Mouse (Mus musculus) testis, adult 2 months (tissue): Measurements from ENCODE around the gene Rorc.

ENCODE experiments used
- CTCF ChIP-seq: fragments of 200-500 bp; IDR thresholded peaks from 2 replicates; pipeline ENCODE4 v1.5.1; 2012; ENCODE audit warnings: low read depth, mild to moderate bottlenecking, inconsistent platforms, low read length, moderate library complexity; ENCODE audit not compliant: control insufficient read depth, insufficient read depth, insufficient replicate concordance
- POLR2A ChIP-seq: fragments of 200-500 bp; IDR thresholded peaks from 2 replicates; pipeline ENCODE4 v1.6.1; 2012; ENCODE audit warnings: low read depth, mild to moderate bottlenecking, inconsistent platforms, low read length, moderate library complexity; ENCODE audit not compliant: control insufficient read depth

DNA sequence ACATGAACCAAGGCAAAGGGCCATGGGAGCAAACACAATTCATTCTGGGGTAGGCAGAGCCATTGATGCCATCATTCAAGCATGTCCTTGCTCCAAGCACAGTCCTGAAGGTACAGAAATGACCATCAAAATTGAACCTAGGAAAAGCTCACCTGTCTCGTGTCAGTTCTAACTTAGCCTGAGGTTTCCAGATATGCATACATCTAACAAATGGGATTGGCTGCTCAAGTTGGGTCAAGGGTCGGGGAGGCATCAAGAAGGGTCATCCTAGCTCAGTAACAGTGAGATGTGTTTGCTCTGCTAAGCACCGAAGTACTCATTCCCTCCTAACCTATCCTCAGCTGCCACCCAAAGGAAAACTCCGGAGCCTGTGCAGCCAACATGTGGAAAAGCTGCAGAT lies 24.3 kb downstream of the Rorc start:
- TF ChIP-seq CTCF (no peak), POLR2A (no peak)
